Mouse (Mus musculus): ENCODE measurements around the gene Lyz2.
A peak's percentile ranks its signal among the peaks of the same experiment; 100 is the strongest.
"Not testable (repeated sequence)": the region's sequence is repeated elsewhere in the genome, so short reads cannot be mapped to it uniquely, and the experiment has no call there.

The Lyz2 gene

GRCm38 (mm10) chr10:117284578-117285520 is 2.7 kb upstream of the Lyz2 start:
- DNase-seq = no peak

GRCm38 (mm10) chr10:117283871-117284577 is 1.9 kb upstream of the Lyz2 start:
- no peak for DNase-seq

- not testable (repeated sequence) for DNase-seq
Measured at GRCm38 (mm10) chr10:117283196-117283595, 1.1 kb upstream of the Lyz2 start.

GRCm38 (mm10) chr10:117282551-117282950 is 430 bp upstream of the Lyz2 start:
- DNase-seq = no peak

- no peak for DNase-seq
Measured at GRCm38 (mm10) chr10:117281381-117281920, 670 bp downstream of the Lyz2 start.

- DNase-seq = peak in 1 of 2 experiments; percentile 34
Measured at GRCm38 (mm10) chr10:117280000-117280399, 2.1 kb downstream of the Lyz2 start.

- DNase-seq = not testable (repeated sequence)
Measured at GRCm38 (mm10) chr10:117278510-117278909, 3.6 kb downstream of the Lyz2 start.

GRCm38 (mm10) chr10:117277779-117278178 is 4.3 kb downstream of the Lyz2 start:
- DNase-seq = peak in 1 of 2 experiments; percentile 40

- no peak for DNase-seq
Measured at GRCm38 (mm10) chr10:117275681-117276369, 6.3 kb downstream of the Lyz2 start.

GRCm38 (mm10) chr10:117274645-117275044 is 7.5 kb downstream of the Lyz2 start:
- not testable (repeated sequence) for DNase-seq

GRCm38 (mm10) chr10:117272023-117272422 is 10.1 kb downstream of the Lyz2 start:
- no peak for DNase-seq

GRCm38 (mm10) chr10:117259870-117260269 is 22.3 kb downstream of the Lyz2 start:
- no peak for DNase-seq

- no peak for DNase-seq
Measured at GRCm38 (mm10) chr10:117238603-117239002, 43.5 kb downstream of the Lyz2 start, which contains the start of gene 9530003J23Rik. Gene 9530003J23Rik, minus strand, starts transcription at chr10:117238703.

GRCm38 (mm10) chr10:117235866-117236265 is 46.3 kb downstream of the Lyz2 start:
- peak; percentile 57 to 78 for DNase-seq

- peak; percentile 27 to 66 for DNase-seq
Measured at GRCm38 (mm10) chr10:117234825-117235224, 47.3 kb downstream of the Lyz2 start.

GRCm38 (mm10) chr10:117229826-117230225 is 52.3 kb downstream of the Lyz2 start:
- no peak for DNase-seq
